Mouse (Mus musculus) layer of hippocampus, adult 8-10 months (tissue): ENCODE data around the gene Zfp286. TPM values are rescaled to one million over a fixed set of nuclear protein-coding genes. Genes with fewer than 3 reads are reported as not detected.
"Not testable (repeated sequence)": the region's sequence is repeated elsewhere in the genome, so short reads cannot be mapped to it uniquely, and the experiment has no call there.

Experiments
- DNase-seq, 2 experiments: peaks; one replicate each; pipeline ENCODE4 v3.0.0; 2022; ENCODE audit warnings: low spot score in 2 of 2
- total RNA-seq, 4 experiments: library from RNA; stranded (reverse); gene quantifications; 2 replicates each; pipeline ENCODE4 v1.2.4; 2022

The Zfp286 gene
- total RNA-seq, 4 experiments from 2014 or later = 21.2 to 31.8 (median 24.3) TPM

- no peak for DNase-seq
Measured at GRCm38 (mm10) chr11:62804119-62804518, 14.9 kb upstream of the Zfp286 start.

DNA sequence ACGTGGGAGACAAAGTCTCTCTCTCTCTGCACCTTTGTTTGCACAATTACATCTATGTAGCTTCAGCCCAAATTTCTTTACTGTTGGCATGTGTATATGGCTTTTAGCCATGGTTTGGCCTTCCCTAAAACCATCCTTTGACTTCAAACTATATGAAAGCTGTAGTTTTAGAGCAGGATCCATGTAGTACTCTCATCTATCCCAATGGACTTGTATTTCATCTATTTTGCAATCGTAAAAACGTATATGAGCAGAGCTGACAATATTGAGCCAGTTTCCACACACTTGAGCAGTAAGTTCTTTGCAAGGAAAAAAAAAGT is 315 bp upstream of the Zfp286 start:
- DNase-seq = no peak

DNA sequence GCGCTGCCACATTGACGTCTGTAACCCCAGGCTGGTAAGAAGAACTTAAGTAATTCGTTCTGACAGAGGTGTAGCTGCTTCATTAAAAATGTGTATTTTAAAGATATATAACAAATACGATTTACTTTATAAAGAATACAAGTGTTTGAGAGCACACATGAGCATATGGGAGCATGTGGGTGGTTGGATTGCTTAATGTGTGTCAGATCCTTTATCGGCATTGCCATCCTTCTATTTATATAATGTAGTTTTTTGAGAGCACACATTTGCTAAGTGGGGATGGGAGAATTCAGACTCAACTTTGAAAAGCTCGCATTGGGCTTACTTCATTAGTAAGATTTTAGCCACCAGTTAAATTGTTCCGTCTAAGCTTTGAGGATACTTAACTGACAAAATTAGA is 12.8 kb downstream of the Zfp286 start:
- no peak for DNase-seq

DNA sequence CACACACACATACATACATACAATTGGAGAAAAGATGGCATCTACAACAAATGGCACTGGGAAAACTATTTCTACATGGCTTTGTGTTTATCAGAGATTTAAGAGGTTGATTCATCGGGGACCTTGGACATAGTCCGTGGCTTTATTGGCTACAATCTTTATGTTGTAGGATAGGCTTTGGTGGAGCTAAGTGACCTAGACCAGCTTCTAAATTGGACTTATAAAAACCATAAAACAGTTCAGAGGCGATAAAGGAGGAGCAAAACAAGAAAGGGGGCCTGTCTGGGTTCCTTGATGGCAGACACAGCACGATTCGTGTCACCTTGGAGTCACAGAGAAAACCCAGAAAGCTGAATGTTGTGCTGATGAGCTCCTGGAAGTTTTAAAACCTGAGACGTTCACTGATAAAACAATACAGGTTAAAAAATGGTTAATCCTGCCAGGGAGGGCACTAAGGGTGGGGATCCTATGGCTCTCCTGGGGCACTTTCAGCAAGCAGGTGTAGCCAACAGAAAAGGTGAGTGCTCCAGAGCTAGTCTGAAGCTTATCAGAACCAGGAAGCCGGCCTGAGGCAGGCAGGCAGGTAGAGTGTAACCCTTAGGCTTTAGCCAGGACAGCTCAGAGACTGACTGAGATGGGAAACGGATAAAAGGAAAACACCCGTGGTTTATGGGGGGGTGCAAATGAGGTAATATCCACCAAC is 28.4 kb downstream of the Zfp286 start:
- no peak for DNase-seq

DNA sequence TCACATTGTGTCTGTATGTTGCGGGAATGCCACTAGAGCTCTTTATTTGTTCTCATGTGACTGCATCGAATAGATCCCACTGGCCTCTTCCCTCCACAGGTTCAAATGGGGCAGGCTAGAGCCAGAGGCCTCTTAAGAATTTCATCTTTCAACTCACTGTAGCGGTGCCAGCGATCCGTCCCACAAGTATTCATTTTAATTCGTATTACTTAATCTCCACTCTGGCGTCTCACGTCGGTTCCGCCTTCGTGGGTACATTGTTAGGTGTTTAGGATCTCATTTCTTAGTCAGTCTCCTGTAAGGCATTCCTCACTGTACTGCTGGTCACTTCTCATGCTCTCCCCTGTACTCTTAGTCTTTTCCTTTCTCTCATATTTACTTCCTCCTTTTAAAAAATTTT is 30.8 kb downstream of the Zfp286 start:
- no peak for DNase-seq

GRCm38 (mm10) chr11:62757906-62758305 is 31.4 kb downstream of the Zfp286 start:
- DNase-seq = no peak

DNA sequence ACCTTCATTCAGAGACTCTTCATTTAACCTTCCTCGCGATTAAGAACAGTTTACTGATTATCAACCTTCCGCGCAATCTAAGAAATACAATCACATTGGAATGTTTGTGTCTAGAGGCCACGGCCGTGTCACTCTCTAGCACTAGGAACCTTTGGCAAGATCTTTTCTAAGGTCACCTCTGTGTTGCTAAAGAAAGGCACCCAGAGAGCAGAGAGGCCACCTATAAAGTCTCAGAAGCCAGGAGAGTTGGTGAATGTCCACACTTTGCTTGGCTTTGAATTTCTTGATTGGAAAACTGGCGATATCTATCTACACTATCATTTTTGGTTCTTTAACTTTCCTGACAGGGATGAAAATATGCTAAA is 32.1 kb downstream of the Zfp286 start:
- no peak for DNase-seq

DNA sequence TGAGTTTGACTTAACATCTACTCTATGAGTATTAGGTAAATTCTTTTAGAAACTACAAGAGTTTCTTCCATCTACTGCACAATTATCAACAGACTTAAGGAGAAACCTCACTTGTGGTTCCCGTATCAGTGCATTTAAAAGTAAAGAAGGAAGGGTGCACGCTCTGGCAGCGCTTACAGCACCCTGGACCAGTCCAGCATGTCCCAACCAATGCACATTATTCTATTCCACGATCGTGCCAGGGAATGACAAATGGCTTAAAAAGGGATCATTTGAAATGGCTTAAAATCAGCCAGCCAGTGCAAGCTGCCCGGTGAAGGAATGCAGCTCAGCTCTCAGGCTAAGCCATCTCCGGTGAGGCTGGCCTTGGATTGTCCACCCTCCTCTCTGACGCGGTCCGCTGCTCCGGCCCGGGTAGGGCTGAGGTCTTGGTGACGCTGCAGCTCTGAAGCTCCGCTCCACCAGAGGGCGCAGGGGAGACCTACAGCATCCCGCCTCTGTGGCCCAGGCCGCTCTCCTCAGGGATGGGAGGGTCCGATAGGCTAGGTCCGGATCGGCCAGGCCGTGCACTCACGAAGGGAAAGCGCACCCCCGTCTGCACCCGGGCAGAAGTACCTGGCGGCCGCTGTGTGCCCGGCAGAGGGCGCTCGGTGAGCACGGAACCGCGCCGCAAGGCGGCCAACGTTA is 32.7 kb downstream of the Zfp286 start:
- DNase-seq = peak; percentile 88 to 92

GRCm38 (mm10) chr11:62752780-62753179 is 36.5 kb downstream of the Zfp286 start, which contains the start of gene Gm10428:
Gene Gm10428 (plus strand): TSS chr11:62753100.
- no peak for DNase-seq

DNA sequence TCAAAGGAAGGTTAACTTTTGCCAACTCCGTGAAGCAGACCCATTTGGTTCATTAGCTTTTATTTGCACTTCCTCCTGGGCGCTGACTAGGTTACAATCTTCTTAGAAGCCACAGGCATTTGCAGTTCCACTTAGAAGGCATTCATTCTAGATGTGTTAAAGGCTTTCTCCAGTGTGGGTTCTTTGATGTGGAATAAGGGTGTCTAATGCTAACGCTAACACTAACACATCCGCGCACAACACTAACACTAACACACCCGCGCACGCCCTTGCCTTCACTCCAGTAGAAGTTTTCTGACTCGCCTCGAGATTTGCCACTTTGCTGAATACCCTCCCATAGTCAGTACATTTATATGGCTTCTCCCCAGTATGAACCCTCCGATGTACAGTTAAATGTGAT is 37.1 kb downstream of the Zfp286 start:
- DNase-seq = no peak

DNA sequence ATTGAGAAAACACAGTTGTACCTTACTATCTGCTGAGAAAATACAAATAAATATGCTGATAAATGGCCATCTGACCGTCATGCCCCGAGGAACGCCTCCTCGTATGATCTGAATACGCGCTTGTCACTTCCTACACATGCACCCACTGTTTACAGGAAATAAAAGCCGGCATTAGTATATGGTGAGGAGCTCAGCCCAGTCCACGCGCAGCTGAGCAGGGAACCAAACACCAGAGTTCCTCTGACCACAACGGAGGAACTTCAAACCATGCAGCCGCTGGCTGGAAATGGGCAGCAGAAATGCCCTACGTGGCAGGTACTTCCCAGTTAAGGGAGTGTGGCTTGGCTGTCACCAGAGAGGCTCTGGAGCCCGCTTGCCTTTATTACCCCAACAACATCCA is 39.8 kb downstream of the Zfp286 start:
- DNase-seq = not testable (repeated sequence)

GRCm38 (mm10) chr11:62748062-62748461 is 41.2 kb downstream of the Zfp286 start:
- DNase-seq = no peak

DNA sequence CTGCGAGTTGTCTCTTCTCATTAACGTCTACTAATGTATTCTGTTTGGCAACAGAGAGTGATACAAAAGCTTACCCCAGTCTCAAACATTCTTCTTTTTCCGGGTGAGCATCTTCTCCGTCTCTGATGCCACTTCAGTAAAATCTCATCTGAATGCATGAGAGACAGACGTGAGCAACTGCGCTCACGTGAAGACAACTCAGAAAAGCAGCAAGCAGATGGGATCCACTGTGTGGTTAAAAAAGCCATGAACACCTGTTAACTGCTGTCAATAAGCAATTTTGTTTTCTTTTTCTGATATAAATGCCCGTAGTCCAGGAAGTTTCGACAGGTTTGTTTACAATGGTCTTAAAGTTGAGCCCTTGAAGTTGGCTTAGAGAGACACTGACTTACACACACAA is 42.0 kb downstream of the Zfp286 start:
- DNase-seq = no peak

DNA sequence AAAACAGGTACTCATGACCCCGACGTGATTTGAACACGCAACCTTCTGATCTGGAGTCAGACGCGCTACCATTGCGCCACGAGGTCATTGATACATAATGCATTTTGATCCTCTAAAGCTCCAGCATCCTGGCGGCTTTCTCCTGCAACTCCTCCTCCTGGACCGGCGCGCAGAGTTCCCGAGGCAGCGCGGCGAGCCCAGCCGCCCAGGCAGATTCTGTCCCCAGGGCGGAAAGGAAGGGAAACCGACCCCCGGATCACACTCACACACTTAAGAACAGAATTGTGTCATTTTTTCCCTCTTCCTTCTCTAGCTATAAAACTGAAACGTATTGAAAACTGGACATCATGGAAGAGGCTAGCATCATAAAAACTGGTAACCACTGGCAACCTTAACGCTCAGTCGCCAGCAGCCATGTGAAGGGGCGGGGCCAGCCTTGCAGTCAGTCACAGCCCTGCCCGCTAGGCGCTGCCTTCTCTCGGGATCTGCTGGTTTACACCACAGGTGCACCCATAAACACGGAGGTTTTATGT is 43.2 kb downstream of the Zfp286 start:
- peak; percentile 59 to 71 for DNase-seq

DNA sequence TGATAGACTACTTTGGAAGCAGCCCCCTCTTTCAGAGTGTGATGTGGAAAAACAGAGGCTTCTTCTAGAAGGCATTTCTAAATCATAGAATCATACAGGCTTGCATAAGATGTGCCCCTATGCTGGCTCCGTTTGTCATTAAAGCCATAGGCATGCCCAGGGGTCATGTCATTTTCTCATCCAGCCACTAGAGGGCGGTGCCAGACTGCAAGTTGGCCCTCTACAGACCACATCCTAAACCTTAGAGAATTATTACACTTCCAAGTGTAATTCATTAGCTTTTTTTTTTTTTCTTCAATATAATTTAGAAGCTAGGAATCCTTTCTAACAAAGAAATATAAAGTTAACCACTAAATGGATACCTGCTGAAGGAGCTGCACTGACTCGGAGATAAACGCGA is 45.2 kb downstream of the Zfp286 start:
- peak; percentile 38 to 68 for DNase-seq

GRCm38 (mm10) chr11:62742261-62742957 is 46.9 kb downstream of the Zfp286 start:
- DNase-seq = no peak

- DNase-seq = no peak
Measured at GRCm38 (mm10) chr11:62741186-62741585, 48.1 kb downstream of the Zfp286 start.

GRCm38 (mm10) chr11:62732665-62733064 is 56.6 kb downstream of the Zfp286 start:
- no peak for DNase-seq

GRCm38 (mm10) chr11:62732022-62732387 is 57.3 kb downstream of the Zfp286 start:
- DNase-seq = no peak

- peak; percentile 92 to 93 for DNase-seq
Measured at GRCm38 (mm10) chr11:62731311-62732021, 57.8 kb downstream of the Zfp286 start, which contains the start of gene Zfp287. Gene Zfp287 (minus strand): TSS chr11:62731905.

GRCm38 (mm10) chr11:62728276-62728675 is 61.0 kb downstream of the Zfp286 start:
- no peak for DNase-seq

- DNase-seq = no peak
Measured at GRCm38 (mm10) chr11:62710657-62711056, 78.6 kb downstream of the Zfp286 start.
